Mouse (Mus musculus) gastrocnemius, adult 18-20 months (tissue): ENCODE measurements around the gene Zfp60. TPM values are rescaled to one million over a fixed set of nuclear protein-coding genes. Genes with fewer than 3 reads are reported as not detected.
A peak's percentile ranks its signal among the peaks of the same experiment; 100 is the strongest.

ENCODE experiments used
- DNase-seq: peaks from one replicate; pipeline ENCODE4 v3.0.0; 2021; ENCODE audit warnings: low spot score
- long read RNA-seq, 2 experiments: library from polyadenylated mRNA; stranded (forward); transcript quantifications; one replicate each; pipeline ENCODE4 v2.0.0; 2021
- total RNA-seq, 2 experiments: library from RNA; stranded (reverse); gene quantifications; 2 replicates each; pipeline ENCODE4 v1.2.3; 2021

Zfp60 gene
- 1 to 10 TPM; 5.1 to 6.9 TPM for total RNA-seq
- long read RNA-seq, experiment 1, full-length matches to known transcripts = 5 of 6 reads
- long read RNA-seq, experiment 1, partial matches to known transcripts = 0 of 6 reads
- long read RNA-seq, experiment 1, other reads (novel, unspliced or antisense) = 1 of 6 reads
- long read RNA-seq, experiment 2, full-length matches to known transcripts = 2 of 2 reads
- long read RNA-seq, experiment 2, partial matches to known transcripts = 0 of 2 reads
- long read RNA-seq, experiment 2, other reads (novel, unspliced or antisense) = 0 of 2 reads

DNA sequence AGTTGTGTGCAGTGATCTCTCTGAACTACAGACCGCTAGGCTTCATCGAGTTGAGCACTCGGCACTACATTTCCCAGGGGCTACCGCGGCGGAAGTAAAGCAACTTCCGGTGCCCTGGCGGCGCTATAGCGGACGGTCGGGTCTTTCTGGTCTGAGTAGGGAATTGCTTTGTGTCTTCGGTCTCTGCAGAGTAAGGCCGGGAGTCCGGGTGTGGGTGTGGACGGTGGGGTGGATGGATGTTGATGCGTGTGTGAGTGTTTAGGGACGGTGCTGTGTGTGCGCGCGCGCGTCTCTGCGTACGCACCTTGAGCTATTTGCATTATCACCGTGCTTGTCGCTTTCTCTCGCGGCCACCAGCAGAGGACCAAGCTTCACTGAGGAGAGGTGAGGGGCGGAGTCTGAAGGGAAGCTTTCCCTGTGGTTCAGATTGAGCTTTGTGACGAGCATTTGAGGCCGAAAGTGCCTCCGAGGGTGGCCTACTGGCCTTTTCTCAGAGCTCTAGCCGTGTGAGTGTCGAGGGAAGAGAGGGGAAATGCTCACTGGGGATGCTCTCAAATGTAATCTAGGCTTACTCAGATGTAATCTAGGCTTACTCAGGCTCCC is at the start of gene Zfp60:
Zfp60 (plus strand) TSS at position 109 of the 603 bp plus-strand sequence.
- peak; percentile 84 for DNase-seq

DNA sequence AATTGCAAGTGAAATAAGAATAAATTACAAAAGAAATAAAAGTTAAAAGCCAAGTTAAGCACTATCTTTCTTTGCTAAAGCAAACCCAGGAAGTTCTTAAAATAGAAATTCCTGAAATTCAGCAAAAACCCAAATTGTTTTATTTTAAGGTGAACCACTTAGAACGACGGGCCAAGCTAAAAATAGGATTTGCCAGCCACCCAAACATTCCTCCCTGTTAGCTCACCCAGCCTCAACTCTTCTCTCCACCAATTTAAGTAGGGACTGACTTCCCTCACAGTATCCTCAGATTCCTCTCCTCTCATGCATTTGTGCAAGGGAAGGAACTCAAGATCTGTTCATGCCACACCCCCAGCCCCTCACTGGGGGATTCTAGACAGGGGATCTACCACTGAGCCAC is 48.0 kb upstream of the Zfp60 start:
- no peak for DNase-seq

DNA sequence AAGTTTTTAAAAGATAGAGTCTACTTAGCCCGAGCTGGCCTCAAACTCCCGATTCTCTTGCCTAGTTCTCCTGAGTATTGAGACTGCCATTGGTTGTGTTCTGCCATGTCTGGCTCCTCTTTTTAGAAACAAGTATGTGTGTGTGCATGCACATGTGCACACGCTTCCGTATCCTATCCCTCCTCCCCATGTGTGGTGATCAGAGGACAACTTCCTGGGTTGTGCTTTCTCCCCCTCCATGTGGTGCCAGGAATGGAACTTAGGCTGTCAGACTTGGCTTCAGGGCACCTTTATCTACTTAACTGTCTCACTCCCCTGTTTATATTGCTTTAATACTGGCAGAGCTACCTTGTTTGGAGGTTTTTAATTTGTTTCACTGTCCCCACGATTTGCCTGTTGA is 46.0 kb upstream of the Zfp60 start:
- DNase-seq = no peak

DNA sequence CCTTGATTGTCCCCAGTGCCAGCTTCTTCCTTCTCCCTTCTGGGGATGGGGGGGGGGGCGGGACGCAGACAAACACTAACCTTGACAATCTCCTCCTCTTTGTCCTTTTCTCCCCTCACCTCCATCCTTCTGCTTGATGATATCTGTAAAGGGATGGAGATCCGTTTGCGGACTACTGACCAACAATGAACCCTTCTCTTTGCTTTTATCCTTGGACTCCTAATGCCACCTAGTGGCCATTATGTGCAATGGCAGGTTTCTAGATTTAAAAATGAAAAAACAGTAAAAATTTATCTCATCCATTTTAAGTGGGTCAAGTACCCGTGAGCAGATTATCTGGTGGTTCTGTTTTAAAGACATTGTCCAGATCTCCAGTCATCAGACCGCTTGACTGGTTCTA is 45.5 kb upstream of the Zfp60 start:
- no peak for DNase-seq

DNA sequence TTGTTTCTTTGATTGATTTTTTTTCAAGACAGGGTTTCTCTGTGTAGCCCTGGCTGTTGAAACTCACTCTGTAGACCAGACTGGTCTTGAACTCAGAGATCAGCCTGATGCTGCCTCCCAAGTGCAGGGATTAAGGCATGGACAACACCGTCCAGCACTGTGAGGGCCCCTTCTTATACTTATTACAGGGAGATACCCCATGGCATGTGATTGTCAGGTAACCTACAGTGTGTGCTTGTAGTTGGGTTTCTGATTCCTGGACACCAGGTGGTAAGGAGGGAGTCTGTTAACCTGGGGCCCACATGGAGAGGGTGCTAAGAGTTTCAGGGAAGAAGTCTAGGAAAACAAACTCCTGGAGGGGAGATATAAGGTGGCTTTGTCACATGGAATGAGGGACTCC is 44.1 kb upstream of the Zfp60 start:
- DNase-seq = no peak

DNA sequence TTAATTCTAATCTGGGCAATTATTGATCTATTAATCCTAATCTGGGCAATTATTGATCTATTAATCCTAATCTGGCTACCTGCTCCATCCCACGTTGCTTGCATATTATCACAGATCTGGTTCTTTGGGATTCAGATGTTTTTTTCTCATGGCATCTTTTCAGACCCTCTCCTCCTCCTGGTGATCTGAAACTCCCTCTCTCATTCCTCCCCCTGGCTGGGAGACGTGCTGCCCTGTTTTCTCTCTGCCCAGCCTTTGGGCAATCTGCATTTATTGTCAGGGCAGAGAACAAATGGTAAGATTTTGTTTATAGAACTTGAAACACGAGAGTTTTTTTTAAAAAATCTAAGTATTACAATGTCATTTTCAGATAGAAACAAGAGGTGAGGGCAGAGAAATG is 43.4 kb upstream of the Zfp60 start:
- no peak for DNase-seq

DNA sequence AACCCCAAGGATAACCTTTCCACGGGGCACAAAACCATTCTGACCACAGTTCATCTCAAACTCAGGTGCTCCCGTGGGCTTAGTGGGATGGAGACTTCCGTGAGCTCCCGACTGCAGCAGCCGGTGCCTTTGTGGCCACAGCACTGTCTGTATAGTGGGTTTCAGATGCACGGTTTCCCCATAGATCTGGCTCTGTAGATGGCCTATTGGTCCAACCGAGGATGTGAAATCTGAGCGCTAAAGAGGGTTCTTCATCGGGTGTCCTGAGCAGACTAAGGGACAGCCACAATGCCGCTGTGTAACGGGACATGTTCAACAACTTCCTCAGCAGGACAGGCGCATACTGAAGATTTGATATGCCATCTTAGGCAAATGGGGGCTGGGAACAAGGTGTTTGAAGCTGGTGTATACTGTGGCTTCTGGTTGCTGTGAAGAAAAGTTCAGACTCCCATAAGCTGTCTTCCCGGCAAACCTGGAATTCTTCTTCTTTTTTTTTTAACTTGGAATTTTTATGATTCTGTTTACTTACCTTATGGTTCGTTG is 42.9 kb upstream of the Zfp60 start:
- no peak for DNase-seq

DNA sequence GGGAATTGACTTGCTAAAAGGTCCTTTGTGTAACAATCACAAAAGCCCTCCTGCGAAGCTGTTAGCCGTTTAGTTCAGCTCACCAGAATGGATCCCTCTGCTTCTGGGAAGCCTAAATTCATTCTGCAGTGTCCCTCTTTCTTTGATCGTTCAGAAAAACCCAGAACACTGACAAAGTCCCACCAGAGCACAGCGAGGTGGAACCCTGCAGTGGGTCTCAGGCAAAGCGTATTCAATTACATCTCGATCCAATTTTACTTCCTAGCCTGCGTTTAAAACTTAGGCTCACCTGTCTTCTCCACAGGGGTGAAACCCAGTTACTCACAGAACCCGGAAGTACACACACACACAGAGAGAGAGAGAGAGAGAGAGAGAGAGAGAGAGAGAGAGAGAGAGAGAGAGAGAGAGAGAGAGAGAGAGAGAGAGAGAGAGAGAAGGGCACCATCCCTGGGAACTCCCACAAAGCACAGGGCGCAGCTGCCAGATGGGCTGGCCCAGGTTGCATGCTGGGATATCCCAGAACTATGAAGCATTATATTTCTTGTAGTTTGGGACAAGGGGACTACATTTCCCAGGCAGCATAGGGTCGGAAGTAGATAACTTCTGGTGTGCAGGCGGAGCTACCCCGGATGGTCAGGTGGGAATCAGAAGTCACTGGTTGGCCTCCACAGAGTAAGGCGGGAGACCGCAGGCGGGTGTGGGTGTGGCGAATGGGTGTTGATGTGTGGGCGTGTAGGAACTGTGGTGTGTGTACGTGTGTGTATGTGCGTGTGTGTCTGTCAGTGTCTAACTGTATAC is 42.2 kb upstream of the Zfp60 start, which contains the start of gene Zfp607b:
Zfp607b (plus strand) TSS at position 526 of the 798 bp plus-strand sequence.
- peak; percentile 95 for DNase-seq

DNA sequence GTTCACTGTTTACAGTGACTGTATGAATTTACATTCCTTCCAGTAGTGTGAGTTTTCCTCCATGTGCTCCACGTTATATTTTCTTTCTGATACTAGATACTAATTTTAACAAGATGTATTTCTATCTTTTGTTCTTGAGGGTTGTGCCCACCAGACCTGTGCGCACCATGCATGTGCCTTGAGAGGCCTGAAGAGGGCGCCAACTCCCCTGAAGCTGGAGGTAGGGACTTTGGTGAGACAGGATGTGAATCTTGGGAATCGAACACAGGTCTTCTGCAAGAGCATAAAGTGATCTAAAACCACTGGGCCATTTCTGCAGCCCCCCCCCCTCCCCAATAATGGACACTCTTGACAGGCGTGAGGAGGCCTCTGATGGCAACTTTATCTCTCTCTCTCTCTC is 40.1 kb upstream of the Zfp60 start:
- no peak for DNase-seq

DNA sequence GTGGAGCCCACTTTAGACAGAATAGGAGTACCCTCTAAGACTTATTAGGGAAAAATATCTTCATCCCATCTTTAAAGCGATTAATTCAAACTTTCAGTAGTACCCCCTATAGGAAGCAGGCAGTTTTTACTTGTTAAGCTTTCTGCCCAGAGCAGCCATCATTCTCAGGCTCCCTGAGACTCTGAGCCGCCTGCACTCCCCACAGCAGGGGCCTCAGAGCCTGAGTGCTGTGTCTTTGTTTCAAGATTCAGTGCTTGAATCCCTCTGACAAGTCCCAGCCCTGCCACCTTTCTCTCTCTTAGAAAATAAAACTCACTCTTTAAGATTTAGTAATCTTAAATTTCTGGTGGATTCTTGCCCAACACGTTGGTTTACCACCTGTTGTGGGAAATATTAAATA is 34.5 kb upstream of the Zfp60 start:
- no peak for DNase-seq

DNA sequence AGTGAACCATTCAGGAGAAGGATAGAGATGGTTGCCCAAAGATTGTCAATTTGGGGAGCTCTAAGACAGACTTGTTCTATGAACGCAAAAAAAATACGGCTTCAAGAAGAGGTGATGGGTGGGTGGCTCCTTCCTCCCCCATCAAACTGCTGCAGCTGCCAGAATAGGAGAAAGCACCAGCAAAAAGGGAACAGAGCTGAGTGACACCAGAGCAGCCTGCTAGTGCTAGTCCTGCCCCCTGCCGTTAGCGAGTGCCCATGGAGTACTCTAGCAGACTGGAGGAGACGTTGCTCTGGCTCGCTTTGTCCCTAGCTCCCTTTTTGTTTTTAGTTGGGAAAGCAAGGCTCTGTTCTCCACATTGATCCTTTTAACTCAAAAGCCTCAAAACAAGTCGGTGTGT is 20.8 kb upstream of the Zfp60 start:
- DNase-seq = no peak

DNA sequence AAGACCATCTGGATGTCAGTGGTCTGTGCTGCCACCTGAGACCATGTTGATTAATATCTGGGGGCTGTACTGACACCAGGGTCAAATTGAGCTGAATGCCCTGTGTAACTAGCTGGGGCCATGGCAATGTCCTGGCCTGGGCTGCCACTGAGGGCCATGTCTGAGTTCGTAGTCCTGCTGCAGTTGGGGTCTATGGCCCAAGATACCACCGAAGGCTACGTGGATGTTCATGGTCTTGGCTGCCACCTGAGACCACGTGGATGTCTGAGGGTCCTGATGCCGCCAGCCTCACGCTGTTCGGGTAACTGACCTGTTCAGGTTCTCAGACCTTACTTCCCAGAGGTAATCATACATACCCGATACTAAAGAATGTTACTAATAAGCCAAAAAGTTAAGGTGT is 9.2 kb upstream of the Zfp60 start:
- DNase-seq = no peak

DNA sequence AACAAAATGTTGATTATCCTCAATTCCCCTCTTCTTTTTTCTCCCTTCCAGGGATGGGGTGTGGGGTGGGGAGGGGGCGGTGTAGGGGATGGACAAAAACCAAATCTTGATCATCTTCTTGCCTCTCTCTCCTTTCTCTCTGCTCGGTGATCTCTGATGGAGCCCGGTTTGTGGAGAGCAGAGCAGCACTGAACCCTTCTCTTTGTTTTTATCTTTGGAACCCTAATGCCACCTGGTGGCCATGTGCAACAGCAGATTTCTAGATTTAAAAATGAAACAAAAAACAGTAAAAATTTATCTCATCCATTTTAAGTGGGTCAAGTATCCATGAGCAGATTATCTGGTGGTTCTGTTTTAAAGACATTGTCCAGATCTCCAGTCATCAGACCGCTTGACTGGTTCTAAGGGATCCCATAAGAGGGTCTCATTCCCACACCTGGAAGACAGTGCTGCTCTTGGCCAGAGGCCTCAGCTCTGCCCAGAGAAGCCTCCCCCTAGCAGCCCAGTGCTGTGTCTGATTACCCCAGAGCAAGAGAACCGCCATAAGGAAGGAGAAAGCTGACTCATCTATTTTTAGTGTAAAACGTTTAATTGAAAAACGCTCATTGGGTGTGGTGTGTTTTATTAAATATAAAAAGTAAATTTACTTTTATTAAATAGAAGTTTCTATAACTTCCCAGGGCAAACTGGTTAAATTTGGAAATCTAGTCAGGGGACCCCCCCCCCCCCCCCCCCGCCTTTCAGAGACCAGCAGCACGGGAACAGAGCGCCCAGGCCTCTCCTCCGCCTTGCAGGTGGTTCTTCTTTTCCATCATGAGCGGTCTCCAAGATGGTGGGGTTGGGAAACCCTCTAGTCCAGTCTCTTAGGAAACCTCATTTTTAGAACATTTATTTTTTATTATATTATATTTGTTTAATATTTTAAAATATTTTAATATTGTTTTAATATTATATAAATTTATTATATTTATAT is 5.3 kb upstream of the Zfp60 start:
- peak; percentile 17 for DNase-seq

DNA sequence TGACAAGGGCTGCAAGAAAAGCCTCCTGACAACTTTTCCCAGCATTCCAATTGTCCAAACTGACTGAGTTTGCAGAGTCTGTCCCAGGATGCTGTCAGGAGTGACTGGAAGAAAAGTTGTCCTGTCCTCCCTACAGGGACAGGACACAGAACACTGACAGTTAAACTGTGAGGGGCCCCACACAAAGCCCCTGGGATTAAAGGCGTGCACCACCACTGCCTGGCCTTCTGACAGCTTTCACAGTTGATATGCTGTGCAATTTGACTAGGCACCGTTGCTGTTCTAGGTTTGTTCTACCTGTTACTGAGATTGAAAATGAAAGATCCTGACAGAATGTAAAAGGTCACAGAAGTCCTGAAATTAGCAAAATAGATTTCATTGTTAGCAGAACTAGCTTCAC is 3.7 kb upstream of the Zfp60 start:
- no peak for DNase-seq

DNA sequence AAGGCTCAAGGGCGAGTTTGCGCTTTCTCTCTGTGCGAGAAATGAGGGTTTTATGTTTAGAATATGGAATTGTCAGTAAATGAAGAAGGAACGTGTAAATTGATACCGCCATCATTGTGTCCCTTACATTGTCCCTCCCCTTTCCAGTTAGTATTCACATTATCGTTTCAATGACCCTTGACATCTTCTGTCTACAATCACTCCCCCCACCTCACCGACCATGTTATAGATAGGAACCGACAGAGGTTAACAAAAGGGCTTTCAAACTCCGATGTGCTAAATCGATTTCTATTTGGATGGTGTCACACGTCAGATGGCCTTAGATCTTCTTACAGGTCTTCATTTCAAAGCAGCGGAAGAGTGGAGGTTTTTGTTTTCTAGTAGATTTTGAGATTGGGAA is 757 bp downstream of the Zfp60 start:
- DNase-seq = no peak

DNA sequence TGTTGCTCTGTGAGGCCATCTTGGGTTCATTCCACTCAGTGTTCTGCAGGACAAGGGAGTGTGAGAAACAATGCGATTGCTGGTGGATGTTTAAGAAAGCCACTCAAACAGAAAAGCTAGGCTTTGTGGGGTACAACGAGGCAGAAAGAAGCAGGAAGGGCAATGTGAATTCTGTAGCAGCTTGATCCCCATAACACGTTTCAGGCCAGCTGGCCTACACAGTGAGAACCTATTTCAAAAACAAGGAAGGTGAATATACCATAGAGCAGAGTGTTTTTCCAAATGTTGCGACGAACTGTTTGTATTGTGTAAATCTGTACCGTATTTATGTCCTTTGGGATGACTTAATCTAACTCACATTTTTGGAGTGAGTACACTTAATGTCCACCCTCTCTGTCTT is 1.3 kb downstream of the Zfp60 start:
- DNase-seq = no peak

DNA sequence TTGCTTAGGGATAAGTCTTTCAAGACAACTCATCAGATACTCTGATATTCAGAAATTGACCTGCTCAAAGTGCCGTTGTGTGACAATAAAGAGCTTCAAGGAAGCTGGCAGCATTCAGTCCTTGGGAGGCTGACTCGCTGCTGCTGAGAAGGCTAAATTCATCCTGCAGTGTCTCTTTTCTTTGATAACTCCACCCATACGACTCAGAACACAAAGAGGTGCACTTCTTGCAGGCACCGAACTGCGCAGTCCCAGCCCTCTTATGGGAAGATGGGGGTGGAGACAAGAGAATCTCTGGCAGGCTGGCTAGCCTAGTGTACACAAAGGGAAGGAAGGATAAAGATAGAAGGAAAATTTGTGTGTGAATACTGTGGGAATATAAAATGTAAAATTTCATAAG is 4.3 kb downstream of the Zfp60 start:
- no peak for DNase-seq

DNA sequence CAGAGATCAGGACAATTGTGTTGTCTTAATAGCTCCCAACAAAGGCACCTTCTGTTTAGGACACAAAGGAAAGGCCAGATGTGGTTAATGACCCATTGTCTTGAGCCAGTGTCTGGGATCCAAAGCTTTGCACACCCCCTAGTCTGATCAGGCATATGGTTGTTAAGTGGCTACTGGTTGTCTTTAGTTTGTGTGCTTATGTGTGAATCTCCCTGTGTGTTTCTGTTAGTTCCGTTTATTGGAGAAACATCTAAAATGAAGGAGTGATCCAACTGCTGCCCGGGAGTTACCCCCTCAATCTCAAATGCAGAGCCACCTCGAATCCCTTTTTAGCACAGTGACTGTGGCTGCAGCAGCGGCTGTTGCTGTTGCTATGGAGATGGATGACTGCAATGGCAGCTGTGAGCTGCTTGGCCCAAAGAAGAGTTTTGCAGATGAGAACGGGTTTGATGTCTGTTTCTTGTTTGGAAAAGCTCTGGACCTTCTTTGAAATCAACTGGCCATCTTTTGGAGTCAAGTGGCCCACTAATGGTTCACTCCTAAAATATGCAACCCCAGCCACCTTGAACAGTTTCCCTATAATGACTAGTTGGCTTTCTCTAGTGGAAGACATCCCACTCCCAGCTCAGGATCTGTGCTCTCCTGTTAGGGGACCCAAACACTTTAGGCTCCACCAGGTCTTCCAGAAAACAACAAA is 25.3 kb downstream of the Zfp60 start:
- no peak for DNase-seq

DNA sequence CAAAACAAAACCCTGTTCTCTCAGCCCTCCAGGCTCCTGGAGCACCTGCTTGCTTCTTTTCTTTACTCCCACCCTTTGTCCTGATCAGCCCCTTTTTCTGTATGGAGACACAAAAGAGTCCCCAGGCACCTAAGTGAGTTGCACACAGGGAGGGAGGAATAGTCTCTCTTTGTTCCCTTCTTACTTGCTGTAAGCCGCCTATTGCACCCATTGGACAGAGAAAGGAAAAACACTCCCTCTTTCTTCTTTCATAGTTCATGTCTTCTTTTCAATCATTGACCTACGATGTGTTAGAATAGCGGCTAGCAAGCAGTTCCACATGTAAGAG is 25.8 kb downstream of the Zfp60 start:
- no peak for DNase-seq

DNA sequence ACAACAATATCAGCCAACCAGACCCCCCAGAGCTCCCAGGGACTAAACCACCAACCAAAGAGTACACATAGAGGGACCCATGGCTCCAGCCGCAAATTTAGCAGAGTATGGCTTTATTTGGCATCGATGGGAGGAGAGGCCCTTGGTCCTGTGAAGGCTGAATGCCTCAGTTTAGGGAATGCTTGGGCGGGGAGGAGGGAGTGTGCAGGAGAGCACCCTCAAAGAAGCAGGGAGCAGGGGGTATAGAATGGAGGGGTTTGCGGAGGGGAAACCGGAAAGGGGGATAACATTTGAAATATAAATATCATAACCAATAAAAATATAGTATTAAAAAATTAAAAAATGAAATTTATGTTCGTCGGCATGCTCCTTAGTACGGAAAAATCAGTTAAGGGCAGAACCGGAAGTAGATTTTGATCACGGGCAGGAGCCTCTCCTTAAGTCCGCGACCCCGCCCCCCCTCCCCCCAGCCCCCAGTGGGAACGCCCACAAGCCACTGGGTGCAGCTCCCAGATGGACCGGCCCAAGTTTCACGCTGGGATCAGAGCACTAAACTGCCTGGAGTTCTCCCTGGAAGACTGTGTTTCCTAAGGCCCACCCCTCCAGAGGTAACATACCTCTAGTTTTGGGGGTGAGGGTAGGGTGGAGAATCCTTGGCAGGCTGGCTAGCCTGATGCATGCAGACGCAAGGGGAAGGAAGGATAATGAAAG is 34.1 kb downstream of the Zfp60 start:
- DNase-seq = no peak
